Comparison of ENCODE assay signal across 9 mouse cellular contexts in the genomic region with DNA sequence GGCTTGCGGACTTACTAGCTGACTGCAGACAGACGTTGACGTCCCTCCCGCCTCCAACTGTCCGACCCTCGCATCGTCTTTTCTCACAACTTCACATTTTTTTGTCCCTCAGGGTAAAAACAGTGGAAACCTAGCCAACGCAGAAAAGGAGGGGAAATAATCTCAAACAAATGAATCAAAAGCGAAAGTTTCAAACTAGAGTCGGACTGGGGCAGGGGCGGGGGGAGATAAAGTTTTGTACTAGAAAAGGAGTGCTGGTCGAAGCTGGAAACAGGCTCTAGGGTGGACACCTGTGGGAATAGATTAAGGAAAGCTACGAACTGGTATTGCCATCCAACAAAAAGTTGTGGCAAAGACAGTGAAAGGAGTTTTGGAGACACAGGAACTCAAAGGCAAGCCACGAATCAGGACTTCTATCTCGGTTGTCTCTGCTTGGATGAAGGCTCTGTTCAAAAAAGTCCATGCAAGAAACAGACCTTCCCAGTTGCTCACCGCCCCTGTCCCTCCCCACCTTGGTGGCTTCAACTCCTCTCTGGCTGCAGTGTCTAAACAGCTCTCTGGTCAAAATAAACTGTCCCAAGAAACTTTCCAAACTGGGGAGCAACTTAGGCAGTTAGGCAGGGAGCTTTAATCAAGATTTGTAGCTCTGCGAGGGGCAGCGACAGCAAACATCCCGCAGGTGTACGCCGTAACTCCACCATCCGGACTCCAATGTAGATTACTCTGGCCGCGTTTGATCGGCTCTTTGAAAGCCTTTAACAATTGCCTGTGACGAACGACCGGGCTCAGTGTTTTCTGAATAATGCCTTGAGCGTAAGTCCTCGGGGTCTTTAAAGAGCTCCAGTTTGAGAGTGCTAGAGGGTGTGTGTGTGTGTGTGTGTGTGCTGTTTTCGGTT. TPM values are rescaled to one million over a fixed set of nuclear protein-coding genes. Genes with fewer than 3 reads are reported as not detected.
A peak's percentile ranks its signal among the peaks of the same experiment; 100 is the strongest.
DNase-seq lines count a peak whose midpoint lies in the region; ATAC-seq and TF ChIP-seq lines count a peak whose summit lies in the region.
"Had no signal": no experiment of that assay in that cellular context is flagged by ENCODE, and none has a peak within 500 bp of the region (broad histone marks: within the 10 kb centered on the region; RNA-seq: fewer than 3 reads in every experiment).

No protein-coding gene starts in this region.

- peaks cover under 1% of the 10 kb centered on the region; the same call in 1 of the 2 replicates for H3K36me3 ChIP-seq in ES-E14 (ENCODE audit: control insufficient read depth, insufficient read depth, low read length, poor library complexity, severe bottlenecking)
- no peaks in the 10 kb centered on the region for H3K36me3 ChIP-seq in heart, embryonic 14.5 days (ENCODE audit: control insufficient read depth, insufficient read depth, low read length)
- no peaks in the 10 kb centered on the region for H3K36me3 ChIP-seq in liver, embryonic 16.5 days (ENCODE audit: control insufficient read depth, insufficient read depth)

- ATAC-seq in cerebellum, adult (ENCODE audit: insufficient number of reproducible peaks, low FRiP score, low TSS enrichment): no peak
- no peak for ATAC-seq in heart, embryonic 14.5 days (ENCODE audit: insufficient number of reproducible peaks, insufficient read depth, low FRiP score, low read depth)
- ATAC-seq in liver, embryonic 16.5 days (ENCODE audit: low read depth): no peak

- no peaks in the 10 kb centered on the region for H3K4me1 ChIP-seq in cerebellum, adult 2 months (ENCODE audit: control insufficient read depth, insufficient read depth, low read length)
- peaks cover 25 to 43% of the 10 kb centered on the region in 2 experiments for H3K4me1 ChIP-seq in ES-E14 (ENCODE audit: control insufficient read depth in 2 of 2, insufficient read depth in 2 of 2, low read length in 2 of 2, poor library complexity in 1 of 2)
- H3K4me1 ChIP-seq in heart, embryonic 14.5 days (ENCODE audit: control insufficient read depth in 2 of 2, insufficient read depth in 2 of 2, low read length in 2 of 2): peaks cover 8 to 12% of the 10 kb centered on the region in 2 experiments; a peak in 2 of 4 replicates
- H3K4me1 ChIP-seq in liver, embryonic 16.5 days (ENCODE audit: control insufficient read depth, low read depth, low read length): peaks cover 4% of the 10 kb centered on the region

- 10% methylated on average over 31 of the region's 31 CpGs for WGBS in cerebellum, adult 2 months
- under 1% methylated on average over 31 of the region's 31 CpGs for WGBS in heart, embryonic 14.5 days
- WGBS in liver, embryonic 16.5 days (ENCODE audit: insufficient replicate concordance): under 1% methylated on average over 31 of the region's 31 CpGs

- peak overlapping the region; percentile 59 for H3K9ac ChIP-seq in ES-E14 (ENCODE audit: insufficient read depth, low read depth, low read length, poor library complexity, severe bottlenecking)
- H3K9ac ChIP-seq in heart, embryonic 14.5 days (ENCODE audit: low read length): no peak overlapping the region
- H3K9ac ChIP-seq in liver, embryonic 16.5 days (ENCODE audit: low read depth, low read length): no peak overlapping the region

- no peak for DNase-seq in cerebellum, adult 2 months
- DNase-seq in ES-E14 (ENCODE audit: low read depth, low spot score): no peak
- no peak for DNase-seq in right cerebral cortex, postnatal 14 days
- no peak for DNase-seq in right cerebral cortex, postnatal 4 days
- no peak for DNase-seq in ovary, postnatal 14 days (ENCODE audit: low spot score)
- DNase-seq: cerebellum, adult 8-10 months had no signal

- peak overlapping the region; percentile 16; the same call in 1 of the 2 replicates for H3K27ac ChIP-seq in cerebellum, adult 2 months (ENCODE audit: insufficient read depth, low read length)
- H3K27ac ChIP-seq in ES-E14 (ENCODE audit: insufficient read depth, low read depth, low read length, poor library complexity, severe bottlenecking): no peak overlapping the region
- no peak overlapping the region for H3K27ac ChIP-seq in heart, embryonic 14.5 days (replicated peaks in 1 of 2; ENCODE audit: control insufficient read depth in 1 of 2, insufficient read depth in 1 of 2, low read depth in 2 of 2, low read length in 2 of 2)
- H3K27ac ChIP-seq in liver, embryonic 16.5 days (ENCODE audit: low read length): no peak overlapping the region

- H3K9me3 ChIP-seq in ES-E14 (ENCODE audit: control insufficient read depth, insufficient read depth, low read depth, low read length): no peaks in the 10 kb centered on the region
- no peaks in the 10 kb centered on the region for H3K9me3 ChIP-seq in heart, embryonic 14.5 days (ENCODE audit: control insufficient read depth, low read length)
- H3K9me3 ChIP-seq in liver, embryonic 16.5 days (replicated peaks; ENCODE audit: control insufficient read depth, low read length): no peaks in the 10 kb centered on the region

- H3K4me3 ChIP-seq in cerebellum, adult 2 months (replicated peaks; ENCODE audit: insufficient read depth, low read depth, low read length): peak overlapping the region; percentile 46
- peak overlapping the region; percentile 65 to 79 for H3K4me3 ChIP-seq in ES-E14 (ENCODE audit: insufficient read depth in 1 of 2, low read depth in 1 of 2, low read length in 2 of 2, poor library complexity in 1 of 2, severe bottlenecking in 1 of 2)
- H3K4me3 ChIP-seq in heart, embryonic 14.5 days (ENCODE audit: control insufficient read depth in 1 of 2, insufficient read depth in 1 of 2, low read depth in 1 of 2, low read length in 2 of 2): peak overlapping the region; percentile 17 to 36
- peak overlapping the region; percentile 27 for H3K4me3 ChIP-seq in liver, embryonic 16.5 days (ENCODE audit: low read depth, low read length)

- TF ChIP-seq POLR2A in cerebellum, adult 2 months (IDR thresholded peaks at IDR 0.05; ENCODE audit: borderline replicate concordance, insufficient read depth, low read length): no peak

- peak overlapping the region; percentile 64 for H3K4me2 ChIP-seq in heart, embryonic 14.5 days (ENCODE audit: low read length)
- H3K4me2 ChIP-seq in liver, embryonic 16.5 days (ENCODE audit: low read depth, low read length): peak overlapping the region; percentile 46

- H3K27me3 ChIP-seq in cerebellum, adult 2 months (ENCODE audit: control insufficient read depth, insufficient read depth, low read length): peaks cover 9% of the 10 kb centered on the region; the same call in 1 of the 2 replicates
- H3K27me3 ChIP-seq in heart, embryonic 14.5 days (ENCODE audit: control insufficient read depth, insufficient read depth, low read length): peaks cover 98% of the 10 kb centered on the region
- H3K27me3 ChIP-seq in liver, embryonic 16.5 days (ENCODE audit: control insufficient read depth, insufficient read depth, low read depth, low read length): peaks cover 92% of the 10 kb centered on the region

- TF ChIP-seq CTCF in cerebellum, adult 2 months (IDR thresholded peaks at IDR 0.05; ENCODE audit: borderline replicate concordance, insufficient read depth, low read depth, low read length): no peak

- in situ Hi-C loops in ES-E14 (cut with MboI; ENCODE audit: low sequenced_read_pairs in 2 of 2, unreplicated experiment in 2 of 2): loop anchor here in 1 of 2 experiments (25.0 kb wide), 1 partner anchor 97 kb away; no protein-coding TSS in a partner anchor

TF ChIP-seq in ES-E14, 5 proteins besides CTCF, POLR2A, EP300 and RAD21:
- TF ChIP-seq MAFK (IDR thresholded peaks at IDR 0.05; ENCODE audit: insufficient read depth, low read depth, low read length): no peak
- no peak for TF ChIP-seq HCFC1 (IDR thresholded peaks at IDR 0.05; ENCODE audit: borderline replicate concordance, insufficient read depth, low read length)
- no peak for TF ChIP-seq ZC3H11A (IDR thresholded peaks at IDR 0.05; ENCODE audit: borderline replicate concordance, low read depth, low read length)
- no peak for TF ChIP-seq ZNF384 (IDR thresholded peaks at IDR 0.05; ENCODE audit: low read depth, low read length)

RNA-seq across cellular contexts. Expression of a gene that starts 14.7 kb away (rescaled TPM):
- 24.5 and 26.5 TPM in 2 replicates for polyA plus RNA-seq in cerebellum, adult 2 months (2012; rRNA removed)
- total RNA-seq in ES-E14 (2012; rRNA removed): 175 and 179 TPM in 2 replicates
- polyA plus RNA-seq in heart, embryonic 14.5 days (2014; fragmentation: Nextera tagmentation; extraction: Ambion mirVana): 0.24 TPM in 1 of 2 replicates, not detected in the other
- not detected in 2 replicates for polyA plus RNA-seq in liver, embryonic 16.5 days (2015; fragmentation: Nextera tagmentation; extraction: Ambion mirVana)

Comparison
In these comparisons a context has a peak if more than half of its experiments do, and no peak if none do; other contexts are left out.
1. RNA of a gene that starts 14.7 kb away (polyA plus RNA-seq): 24.5 to 26.5 TPM in cerebellum, adult 2 months; 0.24 TPM in heart, embryonic 14.5 days and not detected in liver, embryonic 16.5 days; every median in the first group is over 10 times any median in the second.
2. Peak in every context shown above with its lines, with median percentiles within 50 percentile points of each other: H3K4me3 ChIP-seq.